Mouse (Mus musculus) myocyte (in vitro differentiated cells): ENCODE data around the gene Pih1d2. TPM values are rescaled to one million over a fixed set of nuclear protein-coding genes. Genes with fewer than 3 reads are reported as not detected.

Experiments
- H3K27me3 ChIP-seq: one replicate; pipeline ENCODE4 v1.6.1; 2011; ENCODE audit not compliant: control insufficient read depth, insufficient read depth, insufficient read length
- H3K36me3 ChIP-seq: one replicate; pipeline ENCODE4 v1.6.1; 2011; ENCODE audit not compliant: control insufficient read depth, insufficient read depth
- H3K4me2 ChIP-seq: one replicate; pipeline ENCODE4 v1.6.1; 2011; ENCODE audit warnings: low read depth, control low read depth
- H3K4me3 ChIP-seq: one replicate; pipeline ENCODE4 v1.5.1; 2011; ENCODE audit warnings: mild to moderate bottlenecking, control low read depth, moderate library complexity
- H3K79me2 ChIP-seq: one replicate; pipeline ENCODE4 v1.6.1; 2011; ENCODE audit not compliant: control insufficient read depth, insufficient read depth
- H3ac ChIP-seq: one replicate; pipeline ENCODE4 v1.6.1; 2011; ENCODE audit not compliant: control insufficient read depth, insufficient read length
- CEBPB ChIP-seq: IDR thresholded peaks from 2 replicates; pipeline ENCODE4 v1.6.1; 2011; ENCODE audit warnings: mild to moderate bottlenecking, moderate library complexity; ENCODE audit not compliant: poor library complexity, insufficient read depth, severe bottlenecking
- E2F4 ChIP-seq: IDR thresholded peaks from one replicate; pipeline ENCODE4 v1.6.1; 2011; ENCODE audit warnings: mild to moderate bottlenecking, control low read depth, moderate library complexity; ENCODE audit not compliant: insufficient read depth
- MAX ChIP-seq: IDR thresholded peaks from one replicate; pipeline ENCODE4 v1.6.1; 2011; ENCODE audit warnings: low read depth, mild to moderate bottlenecking, control low read depth
- MYOD1 ChIP-seq, 3 experiments: IDR thresholded peaks; one replicate each; pipeline ENCODE4 v1.6.1; 2011; ENCODE audit warnings: control low read depth in 2 of 3, low read depth in 2 of 3, mild to moderate bottlenecking in 2 of 3, moderate library complexity in 1 of 3; ENCODE audit not compliant: insufficient read length in 2 of 3, control insufficient read depth in 1 of 3
- MYOG ChIP-seq, 3 experiments: IDR thresholded peaks; one replicate each; pipeline ENCODE4 v1.6.1; 2011; ENCODE audit warnings: control low read depth in 2 of 3, low read depth in 2 of 3, mild to moderate bottlenecking in 2 of 3; ENCODE audit not compliant: insufficient read length in 2 of 3, control insufficient read depth in 1 of 3, insufficient read depth in 1 of 3
- POLR2A ChIP-seq: IDR thresholded peaks from one replicate; pipeline ENCODE4 v1.6.1; 2011; ENCODE audit warnings: low read depth, mild to moderate bottlenecking, control low read depth, moderate library complexity; ENCODE audit not compliant: insufficient read length
- POLR2AphosphoS2 ChIP-seq: IDR thresholded peaks from one replicate; pipeline ENCODE4 v1.6.1; 2011; ENCODE audit warnings: low read depth, control low read depth; ENCODE audit not compliant: insufficient read length
- REST ChIP-seq: IDR thresholded peaks from one replicate; pipeline ENCODE4 v1.6.1; 2011; ENCODE audit warnings: mild to moderate bottlenecking, control low read depth, moderate library complexity; ENCODE audit not compliant: insufficient read depth, insufficient read length
- SRF ChIP-seq: IDR thresholded peaks from one replicate; pipeline ENCODE4 v1.6.1; 2011; ENCODE audit warnings: low read depth; ENCODE audit not compliant: control insufficient read depth, insufficient read length
- TCF12 ChIP-seq: IDR thresholded peaks from one replicate; pipeline ENCODE4 v1.6.1; 2011; ENCODE audit warnings: mild to moderate bottlenecking, control low read depth; ENCODE audit not compliant: poor library complexity, insufficient read depth, severe bottlenecking
- TCF3 ChIP-seq: IDR thresholded peaks from one replicate; pipeline ENCODE4 v1.6.1; 2011; ENCODE audit warnings: low read depth, control low read depth; ENCODE audit not compliant: insufficient read length
- USF1 ChIP-seq: IDR thresholded peaks from one replicate; pipeline ENCODE4 v1.6.1; 2011; ENCODE audit warnings: low read depth, mild to moderate bottlenecking, control low read depth, moderate library complexity
- polyA plus RNA-seq: library from polyadenylated mRNA; unstranded; fragments of >200 nt; fragmentation: generic; extraction: Trizol; gene quantifications from one replicate; pipeline ENCODE4 v1.2.1, GENCODE M21; 2012; ENCODE audit warnings: missing spikeins

The Pih1d2 gene
- polyA plus RNA-seq, 1 experiment, result 2.2 TPM

- no peak for TF ChIP-seq SRF
- TF ChIP-seq USF1, result no peak
- no peak for TF ChIP-seq CEBPB
- TF ChIP-seq MAX, result no peak
- TF ChIP-seq E2F4, result no peak
- no peak for TF ChIP-seq MYOG (IDR thresholded peaks at IDR 0.05; ENCODE audit: control insufficient read depth in 1 of 3, insufficient read depth in 1 of 3, insufficient read length in 2 of 3, low read depth in 2 of 3)
- TF ChIP-seq REST, result no peak
- no peak for TF ChIP-seq MYOD1 (IDR thresholded peaks at IDR 0.05; ENCODE audit: control insufficient read depth in 1 of 3, insufficient read length in 2 of 3, low read depth in 2 of 3)
- no peak for TF ChIP-seq TCF3
- no peak for TF ChIP-seq POLR2AphosphoS2
- no peak for TF ChIP-seq TCF12
- TF ChIP-seq POLR2A, result no peak
- no peak overlapping the region for H3ac ChIP-seq
These were observed 36.8 kb upstream of the Pih1d2 start for GRCm38 (mm10) chr9:50580370-50580769.

GRCm38 (mm10) chr9:50585145-50585818 lies 31.8 kb upstream of the Pih1d2 start:
- no peaks in the 10 kb centered on the region for H3K27me3 ChIP-seq
- H3K4me2 ChIP-seq, result no peak overlapping the region
- no peaks in the 10 kb centered on the region for H3K79me2 ChIP-seq
- H3ac ChIP-seq, result no peak overlapping the region
- TF ChIP-seq TCF12, result no peak
- TF ChIP-seq MAX, result no peak
- no peak for TF ChIP-seq REST
- TF ChIP-seq POLR2AphosphoS2, result no peak
- TF ChIP-seq TCF3, result no peak
- TF ChIP-seq MYOG (IDR thresholded peaks at IDR 0.05; ENCODE audit: control insufficient read depth in 1 of 3, insufficient read depth in 1 of 3, insufficient read length in 2 of 3, low read depth in 2 of 3), result no peak
- TF ChIP-seq POLR2A, result no peak
- no peak for TF ChIP-seq MYOD1 (IDR thresholded peaks at IDR 0.05; ENCODE audit: control insufficient read depth in 1 of 3, insufficient read length in 2 of 3, low read depth in 2 of 3)
- no peak for TF ChIP-seq CEBPB
- TF ChIP-seq E2F4, result no peak
- TF ChIP-seq SRF, result no peak
- no peak for TF ChIP-seq USF1
- H3K4me3 ChIP-seq, result no peak overlapping the region
- no peaks in the 10 kb centered on the region for H3K36me3 ChIP-seq

More at GRCm38 (mm10) chr9:50580370-50580769, 36.8 kb upstream of the Pih1d2 start:
- no peak overlapping the region for H3K4me2 ChIP-seq
- H3K79me2 ChIP-seq, result no peaks in the 10 kb centered on the region
- no peak overlapping the region for H3K4me3 ChIP-seq
- H3K36me3 ChIP-seq, result no peaks in the 10 kb centered on the region
- no peaks in the 10 kb centered on the region for H3K27me3 ChIP-seq

GRCm38 (mm10) chr9:50586955-50587354 lies 30.2 kb upstream of the Pih1d2 start:
- Histone ChIP-seq H3ac (no peak overlapping the region), H3K36me3 (no peaks in the 10 kb centered on the region), H3K4me2 (no peak overlapping the region), H3K4me3 (no peak overlapping the region), H3K79me2 (no peaks in the 10 kb centered on the region), H3K27me3 (no peaks in the 10 kb centered on the region)
- TF ChIP-seq MYOG (IDR thresholded peaks at IDR 0.05; ENCODE audit: control insufficient read depth in 1 of 3, insufficient read depth in 1 of 3, insufficient read length in 2 of 3, low read depth in 2 of 3), result no peak
- no peak for TF ChIP-seq TCF3
- TF ChIP-seq USF1, result no peak
- no peak for TF ChIP-seq REST
- TF ChIP-seq SRF, result no peak
- TF ChIP-seq POLR2AphosphoS2, result no peak
- TF ChIP-seq TCF12, result no peak
- no peak for TF ChIP-seq E2F4
- no peak for TF ChIP-seq MYOD1 (IDR thresholded peaks at IDR 0.05; ENCODE audit: control insufficient read depth in 1 of 3, insufficient read length in 2 of 3, low read depth in 2 of 3)
- no peak for TF ChIP-seq CEBPB
- no peak for TF ChIP-seq POLR2A
- TF ChIP-seq MAX, result no peak

GRCm38 (mm10) chr9:50590856-50591518 lies 26.1 kb upstream of the Pih1d2 start:
- Histone ChIP-seq H3K79me2 (no peaks in the 10 kb centered on the region), H3K36me3 (peaks cover 5% of the 10 kb centered on the region), H3ac (no peak overlapping the region), H3K4me2 (peak overlapping the region; percentile 38), H3K27me3 (no peaks in the 10 kb centered on the region), H3K4me3 (no peak overlapping the region)
- TF ChIP-seq CEBPB (0 out of 2 replicates have a peak, but pooled peaks have one; percentile 18), MYOD1 (IDR thresholded peaks at IDR 0.05; ENCODE audit: control insufficient read depth in 1 of 3, insufficient read length in 2 of 3, low read depth in 2 of 3) (no peak)
